Mouse (Mus musculus) heart, postnatal 10 days (tissue): Measurements from ENCODE around the gene Acsl3. TPM values are rescaled to one million over a fixed set of nuclear protein-coding genes. Genes with fewer than 3 reads are reported as not detected.

Source experiments
- DNase-seq, 2 experiments: peaks; one replicate each; pipeline ENCODE4 v3.0.0; 2021
- intact Hi-C: fragments of 180-260 bp; cut with DNase I; formaldehyde crosslinking; loops from one replicate; pipeline ENCODE4 v1.15.1; 2025
- total RNA-seq, 2 experiments: library from RNA; stranded (reverse); gene quantifications; 2 replicates each; pipeline ENCODE4 v1.2.3; 2021

Acsl3 gene
- total RNA-seq: 10 to 100 TPM; 11.3 to 14.4 TPM

GRCm38 (mm10) chr1:78657671-78658440 is at the start of gene Acsl3, which contains the start of gene Utp14b:
TSS of gene Acsl3 (plus strand) at chr1:78657825.
TSS of gene Utp14b (plus strand) at chr1:78658038.
- intact Hi-C loops: loop anchor here (2.0 kb wide), 1 partner anchor 121 kb away; no protein-coding TSS in a partner anchor
- peak; percentile 97 to 99 for DNase-seq

GRCm38 (mm10) chr1:78609134-78609907 is 48.3 kb upstream of the Acsl3 start:
- DNase-seq: no peak
- intact Hi-C loops: no loop called here

GRCm38 (mm10) chr1:78611039-78611438 is 46.6 kb upstream of the Acsl3 start:
- peak; percentile 5 to 18 for DNase-seq
- intact Hi-C loops: no loop called here

GRCm38 (mm10) chr1:78612959-78613358 is 44.7 kb upstream of the Acsl3 start:
- DNase-seq: no peak
- intact Hi-C loops: no loop called here

GRCm38 (mm10) chr1:78624352-78624751 is 33.3 kb upstream of the Acsl3 start:
- intact Hi-C loops: no loop called here

GRCm38 (mm10) chr1:78634486-78634885 is 23.1 kb upstream of the Acsl3 start:
- intact Hi-C loops: no loop called here
- DNase-seq: no peak

More at GRCm38 (mm10) chr1:78624352-78624751, 33.3 kb upstream of the Acsl3 start:
- DNase-seq: no peak

- DNase-seq: no peak
- intact Hi-C loops: no loop called here
Measured at GRCm38 (mm10) chr1:78640871-78641270, 16.8 kb upstream of the Acsl3 start.

GRCm38 (mm10) chr1:78641791-78642190 is 15.8 kb upstream of the Acsl3 start:
- no peak for DNase-seq
- intact Hi-C loops: no loop called here

- intact Hi-C loops: no loop called here
Measured at GRCm38 (mm10) chr1:78642197-78642596, 15.4 kb upstream of the Acsl3 start.

GRCm38 (mm10) chr1:78647317-78647885 is 10.2 kb upstream of the Acsl3 start:
- no peak for DNase-seq
- intact Hi-C loops: no loop called here

More at GRCm38 (mm10) chr1:78642197-78642596, 15.4 kb upstream of the Acsl3 start:
- peak; percentile 38 to 47 for DNase-seq

- DNase-seq: no peak
- intact Hi-C loops: no loop called here
Measured at GRCm38 (mm10) chr1:78649269-78650061, 8.2 kb upstream of the Acsl3 start.

GRCm38 (mm10) chr1:78656472-78656871 is 1.2 kb upstream of the Acsl3 start:
- intact Hi-C loops: loop anchor here (2.0 kb wide), 1 partner anchor 120 kb away; no protein-coding TSS in a partner anchor
- DNase-seq: peak; percentile 46 to 57

GRCm38 (mm10) chr1:78657021-78657629 is 500 bp upstream of the Acsl3 start:
- intact Hi-C loops: loop anchor here (2.0 kb wide), 1 partner anchor 120 kb away; no protein-coding TSS in a partner anchor

GRCm38 (mm10) chr1:78658441-78659269 is 1.0 kb downstream of the Acsl3 start:
- peak; percentile 23 to 24 for DNase-seq
- intact Hi-C loops: no loop called here

More at GRCm38 (mm10) chr1:78657021-78657629, 500 bp upstream of the Acsl3 start:
- DNase-seq: no peak

- no peak for DNase-seq
- intact Hi-C loops: no loop called here
Measured at GRCm38 (mm10) chr1:78659270-78659823, 1.7 kb downstream of the Acsl3 start.

GRCm38 (mm10) chr1:78664326-78664725 is 6.7 kb downstream of the Acsl3 start:
- no peak for DNase-seq
- intact Hi-C loops: no loop called here

- DNase-seq: no peak
Measured at GRCm38 (mm10) chr1:78665954-78666499, 8.4 kb downstream of the Acsl3 start.

GRCm38 (mm10) chr1:78666585-78666984 is 9.0 kb downstream of the Acsl3 start:
- no peak for DNase-seq
- intact Hi-C loops: no loop called here

More at GRCm38 (mm10) chr1:78665954-78666499, 8.4 kb downstream of the Acsl3 start:
- intact Hi-C loops: no loop called here
